Mouse (Mus musculus): ENCODE results near the gene Itga5. TPM values are rescaled to one million over a fixed set of nuclear protein-coding genes. Genes with fewer than 3 reads are reported as not detected.

Itga5 gene
- polyA plus RNA-seq, 1 experiment = 104 TPM

DNA sequence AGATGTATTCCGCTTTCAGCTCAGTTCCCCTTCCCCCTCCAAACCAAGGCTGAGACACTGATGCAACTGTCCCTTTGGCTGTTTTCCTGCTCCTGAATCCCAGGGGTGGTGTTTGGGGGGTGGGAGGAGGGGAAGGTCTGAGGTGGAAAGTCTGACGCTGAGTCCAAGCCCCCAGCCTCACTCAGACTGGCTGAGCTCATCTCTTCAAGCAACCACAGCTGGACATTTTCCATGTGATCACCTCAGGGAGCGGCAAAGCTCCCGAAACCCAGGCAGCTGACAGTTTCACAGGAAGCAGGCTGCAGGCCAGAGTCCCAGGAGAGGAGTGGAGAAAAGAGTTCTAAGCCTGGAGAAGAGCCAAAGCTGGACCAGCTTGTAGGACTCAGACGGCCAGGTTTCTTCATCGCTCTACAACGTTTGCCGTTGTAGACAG, 10.3 kb upstream of the Itga5 start:
- Histone ChIP-seq H3K4me3 (ENCODE audit: insufficient read depth, poor library complexity, severe bottlenecking) (no peak overlapping the region), H3K36me3 (ENCODE audit: control insufficient read depth, insufficient read depth) (no peaks in the 10 kb centered on the region)
- TF ChIP-seq USF1 (IDR thresholded peaks at IDR 0.05; ENCODE audit: low read depth) (no peak), CEBPB (IDR thresholded peaks at IDR 0.05; ENCODE audit: low read depth) (peak; percentile 14), MAX (IDR thresholded peaks at IDR 0.05) (peak; percentile 4), FOSL1 (IDR thresholded peaks at IDR 0.05; ENCODE audit: insufficient read depth, low read length, poor library complexity, severe bottlenecking) (no peak), MYOD1 (IDR thresholded peaks at IDR 0.05; ENCODE audit: control insufficient read depth, insufficient read length, low read depth) (no peak)

DNA sequence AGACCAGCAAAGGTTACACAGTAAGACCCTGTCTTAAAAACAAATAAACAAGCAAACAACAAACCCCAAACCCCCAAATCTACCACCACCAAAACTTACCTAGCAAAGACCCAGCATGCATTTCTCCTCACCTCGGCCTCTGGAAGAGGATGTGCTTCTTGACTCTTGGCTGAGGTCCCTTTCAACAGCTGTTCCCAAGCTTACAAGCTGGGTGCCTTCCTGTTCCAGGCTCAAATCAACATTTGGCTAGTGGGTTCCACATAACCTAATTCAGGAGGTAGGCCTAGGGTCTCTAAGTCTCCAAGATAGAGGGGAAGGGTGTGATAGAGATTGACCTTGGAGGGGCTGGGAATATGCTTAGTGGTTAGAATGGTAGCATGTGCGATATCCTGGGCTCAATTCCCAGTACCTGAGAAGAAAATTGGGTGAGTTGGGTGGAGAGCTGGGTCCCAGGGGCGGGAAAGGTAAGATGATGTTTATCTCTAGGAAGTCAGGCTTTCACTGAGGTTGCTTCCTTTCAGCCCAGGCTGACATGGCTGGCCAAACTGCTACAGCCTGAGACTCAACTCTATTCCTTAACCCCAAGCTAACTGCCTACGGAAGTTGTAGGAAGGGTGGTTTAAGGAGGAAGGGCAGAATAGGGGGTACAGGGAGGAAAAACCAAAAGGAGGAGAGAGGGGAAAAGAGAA, 8.7 kb upstream of the Itga5 start:
- H3K79me2 ChIP-seq (ENCODE audit: control insufficient read depth, insufficient read depth) = no peaks in the 10 kb centered on the region
- no peaks in the 10 kb centered on the region for H3K79me3 ChIP-seq (ENCODE audit: low read depth)
- H3K4me3 ChIP-seq (ENCODE audit: insufficient read depth, poor library complexity, severe bottlenecking) = no peak overlapping the region
- no peaks in the 10 kb centered on the region for H3K36me3 ChIP-seq (ENCODE audit: control insufficient read depth, insufficient read depth)
- no peaks in the 10 kb centered on the region for H3K27me3 ChIP-seq (ENCODE audit: control insufficient read depth, insufficient read depth, insufficient read length)
- TF ChIP-seq MYOG (IDR thresholded peaks at IDR 0.05; ENCODE audit: control insufficient read depth, extremely low read depth, insufficient read length) (no peak), CEBPB (IDR thresholded peaks at IDR 0.05; ENCODE audit: low read depth) (no peak), USF1 (IDR thresholded peaks at IDR 0.05; ENCODE audit: low read depth) (no peak), MAX (IDR thresholded peaks at IDR 0.05) (no peak)
- H3ac ChIP-seq (ENCODE audit: control insufficient read depth, insufficient read length, low read depth) = no peak overlapping the region

More for the DNA sequence above, 10.3 kb upstream of the Itga5 start:
- Histone ChIP-seq H3K27me3 (ENCODE audit: control insufficient read depth, insufficient read depth, insufficient read length) (no peaks in the 10 kb centered on the region), H3K79me2 (ENCODE audit: control insufficient read depth, insufficient read depth) (no peaks in the 10 kb centered on the region), H3ac (ENCODE audit: control insufficient read depth, insufficient read length, low read depth) (no peak overlapping the region), H3K79me3 (ENCODE audit: low read depth) (no peaks in the 10 kb centered on the region)

- H3K27me3 ChIP-seq (ENCODE audit: control insufficient read depth, insufficient read depth, insufficient read length) = no peaks in the 10 kb centered on the region
- H3K79me2 ChIP-seq (ENCODE audit: control insufficient read depth, insufficient read depth) = no peaks in the 10 kb centered on the region
- H3K4me3 ChIP-seq (ENCODE audit: insufficient read depth, poor library complexity, severe bottlenecking) = no peak overlapping the region
- TF ChIP-seq CEBPB (IDR thresholded peaks at IDR 0.05; ENCODE audit: low read depth) = no peak
- TF ChIP-seq MYOG (IDR thresholded peaks at IDR 0.05; ENCODE audit: control insufficient read depth, extremely low read depth, insufficient read length) = no peak
- no peak for TF ChIP-seq USF1 (IDR thresholded peaks at IDR 0.05; ENCODE audit: low read depth)
- no peak for TF ChIP-seq FOSL1 (IDR thresholded peaks at IDR 0.05; ENCODE audit: insufficient read depth, low read length, poor library complexity, severe bottlenecking)
- no peak for TF ChIP-seq CTCF (IDR thresholded peaks at IDR 0.05; ENCODE audit: control insufficient read depth, insufficient read depth, insufficient read length)
- no peak for TF ChIP-seq MAX (IDR thresholded peaks at IDR 0.05)
- no peak for TF ChIP-seq MYOD1 (IDR thresholded peaks at IDR 0.05; ENCODE audit: control insufficient read depth, insufficient read length, low read depth)
- H3ac ChIP-seq (ENCODE audit: control insufficient read depth, insufficient read length, low read depth) = no peak overlapping the region
- H3K79me3 ChIP-seq (ENCODE audit: low read depth) = no peaks in the 10 kb centered on the region
- no peaks in the 10 kb centered on the region for H3K36me3 ChIP-seq (ENCODE audit: control insufficient read depth, insufficient read depth)
These were observed 5.9 kb upstream of the Itga5 start for GRCm38 (mm10) chr15:103372461-103372860.

DNA sequence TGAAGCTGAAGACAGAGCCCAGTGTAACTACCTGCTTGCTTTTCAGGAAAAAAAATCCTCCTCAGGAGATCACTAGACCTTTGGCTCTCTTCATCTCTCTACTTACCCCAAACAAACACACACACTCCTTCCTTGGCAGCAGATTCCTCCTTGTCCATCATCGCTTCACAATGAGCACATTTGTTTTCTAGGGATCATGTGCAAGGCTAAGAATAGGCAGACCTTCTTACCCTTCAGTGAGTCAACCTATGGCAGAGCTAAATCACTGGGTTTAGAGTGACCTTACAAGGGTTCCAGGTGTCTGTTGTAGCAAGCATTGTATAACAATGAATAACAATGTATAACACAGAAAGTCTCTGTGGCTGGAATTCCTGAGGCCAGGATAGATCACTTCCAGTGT, 5.2 kb upstream of the Itga5 start:
- Histone ChIP-seq H3K4me3 (ENCODE audit: insufficient read depth, poor library complexity, severe bottlenecking) (no peak overlapping the region), H3K79me3 (ENCODE audit: low read depth) (no peaks in the 10 kb centered on the region), H3ac (ENCODE audit: control insufficient read depth, insufficient read length, low read depth) (no peak overlapping the region), H3K27me3 (ENCODE audit: control insufficient read depth, insufficient read depth, insufficient read length) (no peaks in the 10 kb centered on the region), H3K79me2 (ENCODE audit: control insufficient read depth, insufficient read depth) (peaks cover 7% of the 10 kb centered on the region), H3K36me3 (ENCODE audit: control insufficient read depth, insufficient read depth) (no peaks in the 10 kb centered on the region)
- TF ChIP-seq MYOD1 (IDR thresholded peaks at IDR 0.05; ENCODE audit: control insufficient read depth, insufficient read length, low read depth) (no peak), MAX (IDR thresholded peaks at IDR 0.05) (no peak), FOSL1 (IDR thresholded peaks at IDR 0.05; ENCODE audit: insufficient read depth, low read length, poor library complexity, severe bottlenecking) (no peak), CEBPB (IDR thresholded peaks at IDR 0.05; ENCODE audit: low read depth) (no peak), CTCF (IDR thresholded peaks at IDR 0.05; ENCODE audit: control insufficient read depth, insufficient read depth, insufficient read length) (no peak), USF1 (IDR thresholded peaks at IDR 0.05; ENCODE audit: low read depth) (no peak), MYOG (IDR thresholded peaks at IDR 0.05; ENCODE audit: control insufficient read depth, extremely low read depth, insufficient read length) (no peak)

DNA sequence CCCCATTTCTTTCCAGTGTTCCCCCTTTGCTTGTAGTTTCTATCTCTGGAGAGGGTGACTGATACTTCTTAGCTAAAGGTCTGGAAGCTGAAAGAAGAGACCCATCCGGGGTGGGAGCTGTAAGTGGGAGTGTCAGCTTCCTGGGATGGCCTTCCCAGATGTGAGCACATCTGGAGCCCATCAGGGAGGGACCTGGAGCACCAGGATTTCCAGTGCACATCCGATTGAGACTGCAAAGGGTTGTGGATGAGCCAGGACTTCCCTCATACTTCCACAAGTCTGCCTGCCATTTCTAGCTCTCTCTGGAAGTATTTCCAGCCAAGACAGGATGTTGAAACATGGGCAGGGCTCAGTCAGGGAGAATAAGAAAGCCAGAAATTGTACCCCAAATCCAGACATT, 4.6 kb upstream of the Itga5 start:
- Histone ChIP-seq H3K79me3 (ENCODE audit: low read depth) (peaks cover 1% of the 10 kb centered on the region), H3K36me3 (ENCODE audit: control insufficient read depth, insufficient read depth) (no peaks in the 10 kb centered on the region), H3K4me3 (ENCODE audit: insufficient read depth, poor library complexity, severe bottlenecking) (no peak overlapping the region), H3ac (ENCODE audit: control insufficient read depth, insufficient read length, low read depth) (peak overlapping the region; percentile 10), H3K27me3 (ENCODE audit: control insufficient read depth, insufficient read depth, insufficient read length) (no peaks in the 10 kb centered on the region), H3K79me2 (ENCODE audit: control insufficient read depth, insufficient read depth) (peaks cover 10% of the 10 kb centered on the region)
- peak; percentile 29 for TF ChIP-seq MAX (IDR thresholded peaks at IDR 0.05)
- TF ChIP-seq FOSL1 (IDR thresholded peaks at IDR 0.05; ENCODE audit: insufficient read depth, low read length, poor library complexity, severe bottlenecking) = no peak
- TF ChIP-seq CEBPB (IDR thresholded peaks at IDR 0.05; ENCODE audit: low read depth) = peak; percentile 1

GRCm38 (mm10) chr15:103370462-103370861, 3.9 kb upstream of the Itga5 start:
- H3K79me2 ChIP-seq (ENCODE audit: control insufficient read depth, insufficient read depth) = peaks cover 17% of the 10 kb centered on the region
- H3K4me3 ChIP-seq (ENCODE audit: insufficient read depth, poor library complexity, severe bottlenecking) = no peak overlapping the region
- TF ChIP-seq MYOD1 (IDR thresholded peaks at IDR 0.05; ENCODE audit: control insufficient read depth, insufficient read length, low read depth) (peak; percentile 6), CTCF (IDR thresholded peaks at IDR 0.05; ENCODE audit: control insufficient read depth, insufficient read depth, insufficient read length) (no peak), USF1 (IDR thresholded peaks at IDR 0.05; ENCODE audit: low read depth) (no peak), CEBPB (IDR thresholded peaks at IDR 0.05; ENCODE audit: low read depth) (no peak), MAX (IDR thresholded peaks at IDR 0.05) (peak; percentile 41), MYOG (IDR thresholded peaks at IDR 0.05; ENCODE audit: control insufficient read depth, extremely low read depth, insufficient read length) (no peak), FOSL1 (IDR thresholded peaks at IDR 0.05; ENCODE audit: insufficient read depth, low read length, poor library complexity, severe bottlenecking) (peak; percentile 47)
- H3K79me3 ChIP-seq (ENCODE audit: low read depth) = peaks cover 9% of the 10 kb centered on the region
- H3K36me3 ChIP-seq (ENCODE audit: control insufficient read depth, insufficient read depth) = no peaks in the 10 kb centered on the region
- H3ac ChIP-seq (ENCODE audit: control insufficient read depth, insufficient read length, low read depth) = no peak overlapping the region
- no peaks in the 10 kb centered on the region for H3K27me3 ChIP-seq (ENCODE audit: control insufficient read depth, insufficient read depth, insufficient read length)
